10 mouse cellular contexts compared by ENCODE assay signal in genomic region chr7:65696450-65696849, GRCm38 (mm10). TPM values are rescaled to one million over a fixed set of nuclear protein-coding genes. Genes with fewer than 3 reads are reported as not detected.
DNase-seq lines count a peak whose midpoint lies in the region; ATAC-seq and TF ChIP-seq lines count a peak whose summit lies in the region.
"Had no signal": no experiment of that assay in that cellular context is flagged by ENCODE, and none has a peak within 500 bp of the region (broad histone marks: within the 10 kb centered on the region; RNA-seq: fewer than 3 reads in every experiment).

No protein-coding gene starts in this region.

- no peak overlapping the region for H3K4me2 ChIP-seq in forebrain, embryonic 14.5 days (ENCODE audit: low read length)
- no peak overlapping the region for H3K4me2 ChIP-seq in forebrain, embryonic 16.5 days (ENCODE audit: low read length)
- H3K4me2 ChIP-seq: liver, embryonic 15.5 days; neural tube, embryonic 13.5 days had no signal

- TF ChIP-seq CTCF in brain, embryonic 14.5 days (IDR thresholded peaks at IDR 0.05; ENCODE audit: borderline replicate concordance, extremely low read depth, insufficient read depth, insufficient read length) = peak; percentile 42; the same call in 1 of the 2 replicates

- peaks cover 60% of the 10 kb centered on the region for H3K36me3 ChIP-seq in forebrain, embryonic 14.5 days (ENCODE audit: control insufficient read depth, insufficient read depth, low read length)
- H3K36me3 ChIP-seq in forebrain, embryonic 16.5 days (ENCODE audit: control insufficient read depth, insufficient read depth) = peaks cover 26% of the 10 kb centered on the region
- peaks cover 10% of the 10 kb centered on the region for H3K36me3 ChIP-seq in splenic B cell, adult 2 months (ENCODE audit: control insufficient read depth, insufficient read depth, low read length, poor library complexity, severe bottlenecking)

- no peak for TF ChIP-seq POLR2A in brain, embryonic 14.5 days (IDR thresholded peaks at IDR 0.05; ENCODE audit: borderline replicate concordance, extremely low read depth, insufficient read depth, insufficient read length, poor library complexity, severe bottlenecking)

- H3K27ac ChIP-seq in forebrain, embryonic 14.5 days (ENCODE audit: low read depth, low read length) = no peak overlapping the region
- H3K27ac ChIP-seq in forebrain, embryonic 16.5 days (ENCODE audit: low read length) = no peak overlapping the region
- H3K27ac ChIP-seq: liver, embryonic 15.5 days; neural tube, embryonic 13.5 days had no signal

- no peaks in the 10 kb centered on the region for H3K9me3 ChIP-seq in forebrain, embryonic 14.5 days (replicated peaks; ENCODE audit: control insufficient read depth, low read length)
- no peaks in the 10 kb centered on the region for H3K9me3 ChIP-seq in forebrain, embryonic 16.5 days (ENCODE audit: control insufficient read depth, low read length)
- H3K9me3 ChIP-seq: liver, embryonic 15.5 days; neural tube, embryonic 13.5 days had no signal

- WGBS in forebrain, embryonic 14.5 days = 58% methylated on average over 2 of the region's 2 CpGs
- WGBS in forebrain, embryonic 16.5 days = 46% methylated on average over 2 of the region's 2 CpGs

- DNase-seq in forebrain, embryonic 14.5 days (ENCODE audit: low spot score) = peak; percentile 11
- DNase-seq in lung, postnatal 25 days (ENCODE audit: low spot score) = peak; percentile 19
- no peak for DNase-seq in lung, postnatal 14 days
- DNase-seq in brain, embryonic 14.5 days (ENCODE audit: low read depth) = no peak
- peak; percentile 64 for DNase-seq in splenic B cell, adult 2 months (ENCODE audit: low read depth, low spot score)
- no peak for DNase-seq in urinary bladder, adult 18-20 months (ENCODE audit: low spot score in 2 of 2)
- no peak for DNase-seq in urinary bladder, postnatal 36 days (ENCODE audit: low spot score in 2 of 2)

- no peak overlapping the region for H3K9ac ChIP-seq in forebrain, embryonic 14.5 days (ENCODE audit: low read length)
- no peak overlapping the region for H3K9ac ChIP-seq in forebrain, embryonic 16.5 days (replicated peaks; ENCODE audit: low read depth, low read length)
- H3K9ac ChIP-seq: liver, embryonic 15.5 days; neural tube, embryonic 13.5 days had no signal

- peaks cover 13% of the 10 kb centered on the region for H3K4me1 ChIP-seq in forebrain, embryonic 14.5 days (ENCODE audit: control insufficient read depth, insufficient read depth, low read length)
- H3K4me1 ChIP-seq in forebrain, embryonic 16.5 days (replicated peaks; ENCODE audit: control insufficient read depth, insufficient read depth, low read length) = peaks cover 14% of the 10 kb centered on the region

- H3K27me3 ChIP-seq in forebrain, embryonic 14.5 days (replicated peaks; ENCODE audit: control insufficient read depth, insufficient read depth, low read length) = no peaks in the 10 kb centered on the region
- H3K27me3 ChIP-seq in forebrain, embryonic 16.5 days (replicated peaks; ENCODE audit: control insufficient read depth, insufficient read depth, low read length) = no peaks in the 10 kb centered on the region
- H3K27me3 ChIP-seq in splenic B cell, adult 2 months (ENCODE audit: control insufficient read depth, insufficient read depth, low read length, poor library complexity, severe bottlenecking) = no peaks in the 10 kb centered on the region
- H3K27me3 ChIP-seq: liver, embryonic 15.5 days; neural tube, embryonic 13.5 days had no signal

- H3K4me3 ChIP-seq in forebrain, embryonic 14.5 days (ENCODE audit: low read depth, low read length) = no peak overlapping the region
- no peak overlapping the region for H3K4me3 ChIP-seq in forebrain, embryonic 16.5 days (replicated peaks; ENCODE audit: low read length)
- H3K4me3 ChIP-seq: liver, embryonic 15.5 days; neural tube, embryonic 13.5 days had no signal

- ATAC-seq in forebrain, embryonic 14.5 days = no peak
- no peak for ATAC-seq in forebrain, embryonic 16.5 days

RNA-seq across cellular contexts. Expression of gene Tm2d3, which starts 5.5 kb away (rescaled TPM):
- polyA plus RNA-seq in forebrain, embryonic 14.5 days (2014; fragmentation: Nextera tagmentation; extraction: Ambion mirVana) = 96.9 and 109 TPM in 2 replicates
- 80.9 and 86.9 TPM in 2 replicates for polyA plus RNA-seq in forebrain, embryonic 16.5 days (2015; fragmentation: Nextera tagmentation; extraction: Ambion mirVana)
- polyA plus RNA-seq in brain, embryonic 14.5 days (2012; rRNA removed) = 104 and 170 TPM in 2 replicates

RNA-seq across cellular contexts. Expression of gene Tarsl2, which starts 51.8 kb away (rescaled TPM):
- 14.9 and 15.3 TPM in 2 replicates for polyA plus RNA-seq in forebrain, embryonic 14.5 days (2014; fragmentation: Nextera tagmentation; extraction: Ambion mirVana)
- 14.6 and 16.6 TPM in 2 replicates for polyA plus RNA-seq in forebrain, embryonic 16.5 days (2015; fragmentation: Nextera tagmentation; extraction: Ambion mirVana)
- 9.6 and 12.2 TPM in 2 replicates for polyA plus RNA-seq in brain, embryonic 14.5 days (2012; rRNA removed)

Comparison
In these comparisons a context has a peak if more than half of its experiments do, and no peak if none do; other contexts are left out.
1. DNase-seq: peak in forebrain, embryonic 14.5 days (single experiment), lung, postnatal 25 days (single experiment) and splenic B cell, adult 2 months (single experiment); none in lung, postnatal 14 days (single experiment), brain, embryonic 14.5 days (single experiment), urinary bladder, adult 18-20 months (0 of 2) and urinary bladder, postnatal 36 days (0 of 2).